Mouse (Mus musculus) urinary bladder, postnatal 10 days (tissue): ENCODE results near the gene Kdm5c.
"Not testable (repeated sequence)": the region's sequence is repeated elsewhere in the genome, so short reads cannot be mapped to it uniquely, and the experiment has no call there.

ENCODE experiments used
- DNase-seq: peaks from one replicate; pipeline ENCODE4 v3.0.0; 2022; ENCODE audit warnings: low spot score

Gene Kdm5c

GRCm38 (mm10) chrX:152232781-152233763 lies at the start of gene Kdm5c:
Kdm5c (plus strand) TSS chrX:152233020.
- peak; percentile 60 for DNase-seq

- DNase-seq = no peak
Measured at GRCm38 (mm10) chrX:152187151-152187550, 45.7 kb upstream of the Kdm5c start.

- no peak for DNase-seq
Measured at GRCm38 (mm10) chrX:152191266-152191665, 41.6 kb upstream of the Kdm5c start.

- DNase-seq = no peak
Measured at GRCm38 (mm10) chrX:152197814-152198648, 34.8 kb upstream of the Kdm5c start.

DNA sequence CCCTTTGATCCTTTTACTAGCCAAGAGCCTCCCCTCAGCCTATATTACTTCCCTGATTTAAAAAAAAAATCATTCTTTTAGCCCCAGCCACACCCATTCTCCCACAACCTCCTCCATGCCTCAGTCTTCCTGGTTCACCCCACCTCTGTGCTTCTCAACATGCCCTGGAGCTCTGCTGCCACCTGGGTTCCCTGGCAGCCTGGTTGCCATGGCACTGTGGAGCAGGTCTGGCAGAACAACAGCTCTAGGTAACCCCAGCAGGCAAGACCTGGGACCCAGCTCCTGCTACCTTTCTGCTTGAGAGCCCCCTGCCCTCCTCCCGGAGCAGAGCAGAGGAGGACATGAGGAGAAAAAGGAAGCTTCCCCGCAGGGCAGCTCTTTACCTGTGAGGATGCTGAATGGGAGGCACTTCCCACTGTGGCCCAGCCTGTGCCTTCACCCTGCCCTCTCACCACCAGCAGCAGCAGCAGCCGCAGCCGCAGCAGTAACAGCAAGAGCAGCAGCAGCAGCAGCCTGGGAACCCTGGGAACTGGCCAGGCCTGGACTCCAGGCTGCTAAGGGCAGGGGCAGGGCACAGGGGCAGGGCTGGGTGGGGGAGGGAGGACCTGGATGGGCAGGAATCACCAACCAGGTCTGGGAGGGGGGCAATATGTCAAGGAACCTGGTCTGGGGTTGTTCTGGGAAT lies 30.9 kb upstream of the Kdm5c start:
- no peak for DNase-seq

GRCm38 (mm10) chrX:152202422-152203103 lies 30.3 kb upstream of the Kdm5c start:
- DNase-seq = no peak

DNA sequence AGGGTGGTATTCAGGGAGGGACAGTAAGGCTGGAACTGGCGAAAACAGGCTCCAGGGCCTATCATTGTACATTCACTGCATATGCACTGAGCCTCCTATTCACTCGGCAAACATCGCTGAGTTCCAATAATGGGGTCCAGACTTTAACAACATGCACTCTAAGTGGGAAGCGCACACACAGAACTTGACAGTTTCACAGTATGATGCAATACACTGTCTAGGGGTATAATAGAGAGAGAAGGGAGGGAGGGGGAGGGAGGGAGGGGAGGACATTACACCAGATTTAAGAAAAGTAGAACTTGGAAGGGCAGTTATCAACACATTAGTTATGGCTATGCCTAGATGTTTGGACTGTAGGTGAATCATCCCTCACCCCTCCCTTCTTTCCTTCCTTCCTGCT lies 29.6 kb upstream of the Kdm5c start:
- DNase-seq = no peak

DNA sequence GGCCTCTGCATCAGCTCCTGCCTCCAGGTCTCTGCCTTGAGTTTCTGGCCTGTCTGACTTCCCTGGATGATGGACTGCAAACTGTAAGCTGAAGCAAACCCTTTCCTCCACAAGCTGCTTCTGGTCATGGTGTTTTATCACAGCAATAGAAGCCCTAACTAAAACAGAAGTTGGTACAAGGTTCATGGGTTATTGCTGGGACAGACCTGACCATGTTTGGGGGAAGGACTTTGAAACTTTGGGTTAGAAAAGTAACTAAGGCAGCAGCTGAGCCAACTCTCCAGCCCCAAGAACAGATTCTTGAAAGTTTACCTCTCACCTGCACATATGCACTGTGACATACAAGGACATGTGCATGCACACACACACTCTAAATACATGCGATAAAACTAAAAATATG lies 27.3 kb upstream of the Kdm5c start:
- no peak for DNase-seq

DNA sequence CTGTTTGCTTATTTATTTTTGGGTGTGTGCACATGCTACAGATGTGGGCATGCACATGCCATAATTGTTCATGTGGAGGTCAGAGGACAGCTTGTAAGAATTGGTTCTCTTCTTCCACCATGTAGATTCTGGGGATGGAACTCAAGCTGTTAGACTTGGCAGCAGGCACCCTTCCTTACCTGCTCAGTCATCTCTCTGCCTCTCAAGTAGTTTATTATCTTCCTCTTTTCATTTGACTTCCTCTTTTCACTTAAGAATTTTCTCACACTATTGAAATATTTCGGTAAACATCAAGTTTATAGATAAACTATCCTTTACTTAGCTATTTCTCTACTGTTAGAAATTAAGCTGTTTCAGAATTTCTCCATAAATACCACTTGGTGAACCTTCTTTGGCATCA lies 18.1 kb upstream of the Kdm5c start:
- DNase-seq = no peak

DNA sequence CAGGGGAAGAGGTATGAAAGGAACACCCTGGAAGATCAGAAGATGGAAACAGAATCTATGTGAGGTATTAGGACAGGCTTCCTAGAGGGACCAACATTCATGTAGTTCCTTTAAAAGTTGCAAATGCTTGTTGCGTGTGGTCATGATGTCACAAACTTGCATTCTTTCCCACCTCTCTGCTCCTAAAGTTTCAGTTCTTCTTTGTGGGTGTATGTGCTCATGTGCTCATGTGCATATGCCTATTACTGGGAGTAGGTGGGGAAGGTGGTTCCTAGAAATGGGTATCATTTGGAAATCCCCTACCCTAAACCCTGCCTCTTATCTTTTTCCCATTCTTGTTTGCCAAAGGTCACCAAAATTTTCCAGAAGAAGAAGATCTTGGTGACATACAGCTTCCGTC lies 14.3 kb upstream of the Kdm5c start:
- no peak for DNase-seq

GRCm38 (mm10) chrX:152221721-152222120 lies 11.1 kb upstream of the Kdm5c start:
- no peak for DNase-seq

DNA sequence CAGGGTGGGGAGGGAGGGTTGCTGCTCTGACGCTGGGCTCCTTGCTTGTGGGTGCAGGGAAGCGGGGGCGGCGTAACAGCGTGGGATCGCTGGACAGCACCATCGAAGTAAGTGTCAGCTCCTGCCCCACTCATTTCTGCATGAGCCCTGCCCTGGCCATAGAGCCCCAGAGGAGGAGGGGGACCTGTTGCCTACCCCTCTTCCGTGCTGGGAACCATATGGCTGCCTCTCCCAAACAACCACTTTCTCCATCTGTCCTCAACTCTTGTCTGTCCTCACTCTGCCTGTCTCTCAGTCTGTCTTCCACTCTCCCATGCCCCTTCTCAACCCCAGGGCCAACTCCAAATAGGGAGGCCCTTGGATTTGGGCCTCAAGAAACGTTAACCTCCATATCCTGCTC lies 10.6 kb upstream of the Kdm5c start:
- DNase-seq = no peak

GRCm38 (mm10) chrX:152223313-152223712 lies 9.5 kb upstream of the Kdm5c start:
- no peak for DNase-seq

- DNase-seq = no peak
Measured at GRCm38 (mm10) chrX:152224280-152224679, 8.5 kb upstream of the Kdm5c start.

GRCm38 (mm10) chrX:152234125-152234524 lies 1.3 kb downstream of the Kdm5c start:
- DNase-seq = no peak

GRCm38 (mm10) chrX:152235758-152236157 lies 2.9 kb downstream of the Kdm5c start:
- DNase-seq = no peak

DNA sequence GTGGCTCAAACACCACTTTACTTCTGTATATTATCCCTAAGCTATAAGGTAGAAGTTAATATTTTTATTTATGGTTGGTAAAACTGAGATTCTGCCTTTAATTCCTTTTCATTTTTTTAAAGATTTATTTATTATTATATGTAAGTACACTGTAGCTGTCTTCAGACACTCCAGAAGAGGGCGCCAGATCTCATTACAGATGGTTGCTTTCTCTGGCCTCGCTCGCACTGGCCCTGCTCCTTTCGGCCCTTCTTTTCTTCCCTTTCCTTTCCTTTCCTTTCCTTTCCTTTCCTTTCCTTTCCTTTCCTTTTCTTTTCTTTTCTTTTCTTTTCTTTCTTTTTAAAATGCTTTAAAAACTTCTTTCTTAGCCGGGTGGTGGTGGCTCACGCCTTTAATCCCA lies 10.3 kb downstream of the Kdm5c start:
- DNase-seq = not testable (repeated sequence)

GRCm38 (mm10) chrX:152244492-152245189 lies 11.8 kb downstream of the Kdm5c start:
- DNase-seq = no peak

DNA sequence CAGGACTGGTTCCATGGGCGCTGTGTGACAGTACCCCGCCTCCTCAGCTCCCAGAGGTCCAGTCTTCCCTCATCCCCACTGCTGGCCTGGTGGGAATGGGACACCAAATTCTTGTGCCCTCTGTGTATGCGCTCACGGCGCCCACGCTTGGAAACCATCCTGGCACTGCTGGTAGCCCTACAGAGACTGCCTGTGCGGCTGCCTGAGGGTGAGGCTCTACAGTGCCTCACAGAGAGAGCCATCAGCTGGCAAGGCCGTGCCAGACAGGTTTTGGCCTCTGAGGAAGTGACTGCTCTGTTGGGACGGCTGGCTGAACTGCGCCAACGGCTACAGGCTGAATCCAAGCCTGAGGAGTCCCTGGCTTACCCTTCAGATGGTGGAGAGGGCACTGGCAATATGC lies 38.4 kb downstream of the Kdm5c start:
- no peak for DNase-seq

DNA sequence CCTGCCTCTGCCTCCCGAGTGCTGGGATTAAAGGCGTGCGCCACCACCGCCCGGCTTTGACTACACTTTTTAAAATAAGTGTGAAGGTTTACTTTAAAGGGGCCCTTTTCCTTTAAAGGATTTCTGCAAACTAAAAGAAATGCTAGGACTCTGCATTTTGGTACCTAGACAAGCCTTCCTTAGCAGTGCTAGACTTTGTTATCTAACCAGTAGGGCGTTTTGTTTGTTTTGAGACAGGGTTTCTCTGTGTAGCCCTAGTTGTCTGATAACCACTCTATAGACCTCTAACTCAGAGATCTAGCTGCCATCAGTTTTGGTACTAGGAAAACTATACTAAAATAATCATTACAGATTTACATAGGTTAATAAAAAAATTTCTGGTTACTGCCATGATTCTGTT lies 46.6 kb downstream of the Kdm5c start:
- DNase-seq = no peak

GRCm38 (mm10) chrX:152284746-152285145 lies 51.9 kb downstream of the Kdm5c start:
- DNase-seq = no peak
